In the genomic region with DNA sequence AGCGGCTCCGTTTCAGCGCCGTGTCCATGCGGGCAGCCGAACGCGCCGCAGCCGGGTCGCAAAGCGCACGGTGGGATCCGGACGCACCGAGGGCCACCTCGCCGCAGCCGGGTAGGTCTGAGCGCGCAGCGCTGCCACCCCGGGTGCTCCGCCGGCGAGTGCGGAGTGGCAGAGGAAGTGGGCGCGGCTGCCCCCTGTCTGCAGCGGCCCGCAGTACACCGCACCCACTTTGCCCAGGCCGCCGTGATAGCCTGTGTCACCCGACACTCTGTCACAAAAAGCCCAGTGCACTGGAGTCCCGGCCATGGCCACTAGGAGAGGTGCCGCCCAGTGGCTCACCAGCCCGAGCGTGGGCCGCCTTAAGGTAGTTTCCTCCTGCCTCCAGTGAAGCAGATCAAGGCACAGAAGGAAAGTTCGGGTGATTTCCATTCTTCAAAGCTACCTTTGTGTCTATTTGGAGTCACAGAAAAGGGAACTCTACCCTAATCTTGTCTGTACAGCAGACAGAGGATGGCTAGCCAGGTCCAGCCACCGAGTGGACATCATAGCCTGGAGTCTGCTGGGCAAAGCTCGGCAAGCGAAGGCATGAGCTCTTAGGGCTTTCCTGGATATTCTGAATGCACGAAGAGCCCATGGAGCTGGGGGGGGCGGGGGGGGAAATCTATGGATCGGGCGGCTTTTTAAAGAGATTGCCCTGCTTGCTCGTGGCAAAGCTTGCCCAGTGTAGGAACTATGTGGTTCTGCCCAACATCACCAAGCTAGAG, we compare ENCODE assay signal across 8 mouse cellular contexts. TPM values are rescaled to one million over a fixed set of nuclear protein-coding genes. Genes with fewer than 3 reads are reported as not detected.
DNase-seq lines count a peak whose midpoint lies in the region; ATAC-seq and TF ChIP-seq lines count a peak whose summit lies in the region.

A gene (minus strand): TSS at position 149 of the 764 bp plus-strand sequence.

- H3K36me3 ChIP-seq in hindbrain, embryonic 12.5 days, result no peaks in the 10 kb centered on the region
- H3K36me3 ChIP-seq in lung, postnatal 0 days (ENCODE audit: insufficient read depth, low read length), result no peaks in the 10 kb centered on the region

- H3K27me3 ChIP-seq in hindbrain, embryonic 12.5 days, result peaks cover 11% of the 10 kb centered on the region; the same call in 1 of the 2 replicates
- peaks cover 5% of the 10 kb centered on the region; the same call in 1 of the 2 replicates for H3K27me3 ChIP-seq in lung, postnatal 0 days (replicated peaks; ENCODE audit: insufficient read depth, low read length)

- peak within 1 kb of the TSS; percentile 89 for H3K9ac ChIP-seq in hindbrain, embryonic 12.5 days
- peak within 1 kb of the TSS; percentile 66 for H3K9ac ChIP-seq in lung, postnatal 0 days (replicated peaks; ENCODE audit: low read depth)

- peak; percentile 95 for ATAC-seq in hindbrain, embryonic 12.5 days (ENCODE audit: low FRiP score)
- peak; percentile 94 for ATAC-seq in lung, postnatal 0 days

- peak within 1 kb of the TSS; percentile 82 for H3K4me3 ChIP-seq in hindbrain, embryonic 12.5 days
- H3K4me3 ChIP-seq in lung, postnatal 0 days (ENCODE audit: low read depth, low read length), result peak within 1 kb of the TSS; percentile 65

- peak within 1 kb of the TSS; percentile 90 for H3K4me2 ChIP-seq in hindbrain, embryonic 12.5 days (replicated peaks)
- H3K4me2 ChIP-seq in lung, postnatal 0 days (replicated peaks; ENCODE audit: low read depth, low read length), result peak within 1 kb of the TSS; percentile 80

- H3K27ac ChIP-seq in hindbrain, embryonic 12.5 days, result peak within 1 kb of the TSS; percentile 92
- peak within 1 kb of the TSS; percentile 71 for H3K27ac ChIP-seq in lung, postnatal 0 days (ENCODE audit: low read length)

- peak; percentile 85 for DNase-seq in R1 (ENCODE audit: low read depth, low spot score)
- peak; percentile 98 to 99 for DNase-seq in cerebellum, postnatal 14 days
- DNase-seq in frontal cortex, postnatal 14 days (ENCODE audit: low spot score in 2 of 2), result peak; percentile 83 to 93
- DNase-seq in layer of hippocampus, postnatal 10 days (ENCODE audit: low spot score in 2 of 2), result peak; percentile 95 to 97
- DNase-seq in lung, postnatal 0 days (ENCODE audit: low spot score), result peak; percentile 93
- peak; percentile 84 for DNase-seq in ovary, postnatal 10 days (ENCODE audit: low spot score)
- DNase-seq in thymus, postnatal 10 days (ENCODE audit: low spot score in 2 of 2), result peak; percentile 87 to 94

- peak; percentile 96 for TF ChIP-seq CTCF in lung, postnatal 0 days (IDR thresholded peaks at IDR 0.05)

- WGBS in hindbrain, embryonic 12.5 days, result 8% methylated on average over 48 of the region's 49 CpGs
- WGBS in lung, postnatal 0 days, result 9% methylated on average over 42 of the region's 49 CpGs

- TF ChIP-seq EP300 in lung, postnatal 0 days (IDR thresholded peaks at IDR 0.05), result no peak

- peaks cover 19% of the 10 kb centered on the region for H3K4me1 ChIP-seq in hindbrain, embryonic 12.5 days
- peaks cover 11% of the 10 kb centered on the region; the same call in 1 of the 2 replicates for H3K4me1 ChIP-seq in lung, postnatal 0 days (ENCODE audit: insufficient read depth, low read depth, low read length)

- H3K9me3 ChIP-seq in hindbrain, embryonic 12.5 days (replicated peaks), result no peaks in the 10 kb centered on the region
- no peaks in the 10 kb centered on the region for H3K9me3 ChIP-seq in lung, postnatal 0 days (ENCODE audit: low read length)

RNA-seq across cellular contexts. Expression of the gene that starts here (rescaled TPM):
- 54.9 and 68.0 TPM in 2 replicates for polyA plus RNA-seq in hindbrain, embryonic 12.5 days (2016; fragmentation: Nextera tagmentation; extraction: Ambion mirVana)
- total RNA-seq in layer of hippocampus, postnatal 10 days (2021), result 100 to 1,000 TPM; 120 to 125 TPM
- polyA plus RNA-seq in lung, postnatal 0 days (2015; fragmentation: Nextera tagmentation; extraction: Ambion mirVana), result 37.9 and 38.4 TPM in 2 replicates

Comparison
In these comparisons a context has a peak if more than half of its experiments do, and no peak if none do; other contexts are left out.
1. Peak in every context shown above with its lines: DNase-seq, ATAC-seq, H3K4me3 ChIP-seq and H3K27ac ChIP-seq.